Mouse (Mus musculus) bone marrow macrophage, adult 2 months (primary cell): ENCODE measurements at regions not wholly inside any gene's neighbourhood (a gene's known extent, or its start where the extent isn't known, plus 50 kb on each side); places are given as distances from the start of the nearest gene placed in this dataset.

Experiments used
- H3K27ac ChIP-seq: 2 replicates; pipeline ENCODE4 v1.5.1; 2012; ENCODE audit warnings: low read depth, low read length; ENCODE audit not compliant: insufficient read depth
- H3K4me1 ChIP-seq: 2 replicates; pipeline ENCODE4 v1.6.1; 2012; ENCODE audit warnings: low read length; ENCODE audit not compliant: control insufficient read depth, insufficient read depth
- H3K4me3 ChIP-seq: 2 replicates; pipeline ENCODE4 v1.5.1; 2012; ENCODE audit warnings: mild to moderate bottlenecking, low read length, moderate library complexity; ENCODE audit not compliant: insufficient read depth
- CTCF ChIP-seq: IDR thresholded peaks from 2 replicates; pipeline ENCODE4 v1.5.1; 2012; ENCODE audit warnings: low read depth, mild to moderate bottlenecking, low read length, moderate library complexity
- POLR2A ChIP-seq: IDR thresholded peaks from 2 replicates; pipeline ENCODE4 v1.6.1; 2012; ENCODE audit warnings: mild to moderate bottlenecking, low read depth, low read length, borderline replicate concordance

- no peak for TF ChIP-seq CTCF
- no peak for TF ChIP-seq POLR2A
- Histone ChIP-seq H3K4me3 (no peak overlapping the region), H3K4me1 (peaks cover 18% of the 10 kb centered on the region), H3K27ac (no peak overlapping the region)
Measured at GRCm38 (mm10) chr13:97512521-97512920, 247.9 kb downstream of the Gm10260 start.

- Histone ChIP-seq H3K27ac (peak overlapping the region; percentile 60), H3K4me1 (peaks cover 18% of the 10 kb centered on the region), H3K4me3 (peak overlapping the region; percentile 4)
- TF ChIP-seq CTCF (no peak), POLR2A (no peak)
Measured at GRCm38 (mm10) chr13:97510431-97511261, 249.8 kb downstream of the Gm10260 start.

- no peak overlapping the region for H3K27ac ChIP-seq
- peaks cover 4% of the 10 kb centered on the region for H3K4me1 ChIP-seq
- no peak for TF ChIP-seq POLR2A
- no peak for TF ChIP-seq CTCF
- no peak overlapping the region for H3K4me3 ChIP-seq
Measured at GRCm38 (mm10) chr13:97504949-97505348, 255.5 kb downstream of the Gm10260 start.

DNA sequence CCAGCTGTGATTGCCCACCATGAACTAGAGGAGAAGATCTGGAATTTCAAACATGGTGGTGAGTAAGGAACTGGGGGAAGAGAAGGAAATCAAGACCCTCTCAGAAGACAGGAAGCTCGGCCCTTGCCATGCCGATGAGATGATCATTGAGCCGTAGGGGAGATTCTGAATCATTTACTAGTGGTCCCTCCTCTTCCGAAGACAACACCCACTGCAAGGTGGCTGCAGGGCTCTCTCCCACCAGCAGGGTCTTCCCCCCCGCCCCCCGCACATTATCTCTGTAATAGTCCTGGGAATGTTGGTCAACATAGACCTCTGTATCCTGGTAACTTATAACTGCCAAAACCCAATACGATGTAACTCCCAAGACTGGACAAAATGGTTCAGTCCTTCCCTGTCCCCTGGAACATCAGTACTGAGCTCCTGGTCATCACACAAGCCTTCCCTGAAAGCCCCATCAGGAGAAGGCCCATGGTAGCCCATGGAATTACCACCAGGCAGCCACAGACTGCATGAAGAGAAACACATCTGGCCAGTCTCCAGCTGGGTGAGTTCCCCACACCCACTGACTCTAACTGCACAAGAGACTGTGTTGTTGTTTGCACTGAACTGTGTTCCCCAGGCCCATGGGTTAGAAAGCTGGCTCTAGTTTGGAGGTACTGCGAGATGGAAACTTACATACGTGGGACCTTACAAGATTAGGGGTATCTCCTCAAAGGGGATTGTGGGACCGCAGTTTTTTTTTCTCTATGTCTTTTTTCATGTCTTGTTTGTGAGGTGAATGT, 256.3 kb downstream of the Gm10260 start:
- TF ChIP-seq POLR2A (no peak), CTCF (no peak)
- Histone ChIP-seq H3K4me1 (peaks cover 4% of the 10 kb centered on the region; the same call in 1 of the 2 replicates), H3K4me3 (no peak overlapping the region), H3K27ac (no peak overlapping the region)

DNA sequence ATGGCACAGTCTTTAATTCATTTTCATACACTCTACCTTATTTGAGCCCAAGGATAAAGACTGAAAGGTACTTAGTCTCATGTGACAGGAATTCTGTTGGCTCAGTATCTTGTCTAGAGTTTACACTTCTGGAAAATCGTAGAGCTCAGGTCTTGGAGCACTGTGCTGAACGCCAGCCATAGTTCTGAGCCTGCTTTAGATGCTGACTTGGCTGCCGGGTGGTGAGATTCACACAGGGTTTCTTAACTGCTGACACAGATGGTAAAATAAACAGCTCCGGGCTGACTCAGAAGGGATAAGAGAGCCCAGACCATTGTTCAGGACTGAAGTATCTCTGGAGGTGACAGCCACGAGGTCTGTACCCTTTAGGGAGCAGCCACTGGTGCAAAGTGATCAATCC, 257.0 kb downstream of the Gm10260 start:
- TF ChIP-seq CTCF (no peak), POLR2A (no peak)
- no peak overlapping the region for H3K4me3 ChIP-seq

GRCm38 (mm10) chr13:97500155-97500554, 259.2 kb downstream of the Enc1 start:
- TF ChIP-seq POLR2A (no peak), CTCF (no peak)
- no peak overlapping the region for H3K27ac ChIP-seq
- peaks cover 4% of the 10 kb centered on the region; the same call in 1 of the 2 replicates for H3K4me1 ChIP-seq
- no peak overlapping the region for H3K4me3 ChIP-seq

More for the DNA sequence above, 257.0 kb downstream of the Gm10260 start:
- Histone ChIP-seq H3K27ac (no peak overlapping the region), H3K4me1 (peaks cover 4% of the 10 kb centered on the region; the same call in 1 of the 2 replicates)

DNA sequence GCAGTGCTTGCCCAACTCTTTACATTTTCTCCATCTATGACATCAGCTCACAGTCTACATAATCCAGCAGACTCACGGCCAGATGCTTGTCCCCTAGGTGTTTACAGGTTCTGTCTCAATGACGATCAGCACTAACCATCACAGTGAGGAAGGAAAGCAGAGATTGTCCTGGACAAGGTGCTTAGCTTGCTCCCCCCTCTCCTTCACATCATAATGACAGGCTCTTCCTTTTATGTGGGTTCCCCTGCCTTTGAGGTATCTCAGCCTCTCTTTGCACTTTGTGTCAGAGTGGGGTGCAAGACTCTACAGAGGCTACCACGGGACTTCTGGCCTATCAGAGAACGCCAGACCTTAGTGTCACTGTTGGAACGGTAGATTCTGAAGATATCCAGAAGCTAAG, 258.1 kb downstream of the Enc1 start:
- no peak overlapping the region for H3K4me3 ChIP-seq
- H3K4me1 ChIP-seq = peaks cover 4% of the 10 kb centered on the region; the same call in 1 of the 2 replicates
- no peak for TF ChIP-seq POLR2A
- no peak for TF ChIP-seq CTCF
- H3K27ac ChIP-seq = no peak overlapping the region

- no peak for TF ChIP-seq CTCF
- TF ChIP-seq POLR2A = no peak
- Histone ChIP-seq H3K4me1 (peaks cover 4% of the 10 kb centered on the region; the same call in 1 of the 2 replicates), H3K4me3 (no peak overlapping the region), H3K27ac (no peak overlapping the region)
Measured at GRCm38 (mm10) chr13:97497928-97498327, 257.0 kb downstream of the Enc1 start.

DNA sequence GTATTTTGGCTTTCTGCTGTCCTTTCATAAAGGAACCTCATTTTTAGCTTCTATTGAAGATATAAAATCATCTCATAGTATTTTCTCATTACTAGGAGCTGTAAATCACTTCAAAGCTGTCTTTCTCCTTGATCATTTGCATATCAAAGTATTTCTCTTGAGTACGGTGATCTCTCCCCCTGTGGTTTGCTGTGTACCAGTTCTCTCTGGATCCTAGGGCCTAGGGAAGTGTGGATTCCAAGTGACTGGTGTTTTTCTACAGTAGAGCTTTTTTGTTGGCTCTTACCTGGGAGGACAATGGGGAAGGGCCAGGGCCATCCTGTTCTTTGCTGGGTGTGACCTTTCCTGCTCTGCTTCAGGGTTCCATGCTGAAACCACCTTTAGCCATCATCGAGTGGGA, 253.9 kb downstream of the Enc1 start:
- H3K4me1 ChIP-seq = no peaks in the 10 kb centered on the region
- no peak for TF ChIP-seq POLR2A
- TF ChIP-seq CTCF = no peak
- H3K27ac ChIP-seq = no peak overlapping the region
- no peak overlapping the region for H3K4me3 ChIP-seq

DNA sequence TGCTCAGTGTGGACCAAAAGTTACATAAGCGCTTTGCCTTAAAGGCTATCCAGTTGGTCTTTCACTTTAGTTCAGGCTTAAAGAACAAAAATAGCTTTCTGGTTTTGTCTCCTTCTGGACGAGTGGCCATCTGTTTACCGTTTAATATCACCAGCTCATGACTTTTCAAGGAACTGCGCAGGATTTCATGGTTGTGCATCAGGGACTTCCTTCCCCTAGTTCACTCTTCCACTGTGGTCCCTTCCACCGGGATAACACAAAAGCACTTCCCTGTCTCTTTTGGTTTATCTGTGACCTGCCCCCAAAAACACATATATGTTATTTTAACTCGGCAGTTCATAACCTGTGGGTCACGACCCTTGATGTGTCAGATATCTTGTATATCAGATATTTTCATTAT, 252.9 kb downstream of the Enc1 start:
- TF ChIP-seq CTCF (no peak), POLR2A (no peak)
- Histone ChIP-seq H3K27ac (no peak overlapping the region), H3K4me3 (no peak overlapping the region), H3K4me1 (no peaks in the 10 kb centered on the region)
